Mouse (Mus musculus) bone marrow, adult 2 months (tissue): Measurements from ENCODE around the gene Qrfp. TPM values are rescaled to one million over a fixed set of nuclear protein-coding genes. Genes with fewer than 3 reads are reported as not detected.

Experiments used
- H3K27ac ChIP-seq: fragments of 200-500 bp; 2 replicates; pipeline ENCODE4 v1.5.1; 2012; ENCODE audit warnings: low read depth, mild to moderate bottlenecking, control low read depth, inconsistent platforms, low read length; ENCODE audit not compliant: control insufficient read depth, poor library complexity, insufficient read depth
- H3K4me1 ChIP-seq: fragments of 200-500 bp; 2 replicates; pipeline ENCODE4 v1.6.1; 2011; ENCODE audit warnings: low read length; ENCODE audit not compliant: control insufficient read depth, insufficient read depth
- H3K4me3 ChIP-seq: fragments of 200-500 bp; replicated peaks from 2 replicates; pipeline ENCODE3; 2011; ENCODE audit warnings: mild to moderate bottlenecking, low read depth, low read length, control low read depth; ENCODE audit not compliant: control insufficient read depth
- CTCF ChIP-seq: fragments of 200-500 bp; IDR thresholded peaks from 2 replicates; pipeline ENCODE4 v1.5.1; 2011; ENCODE audit warnings: low read length, control low read depth; ENCODE audit not compliant: control insufficient read depth, insufficient read depth
- POLR2A ChIP-seq: fragments of 200-500 bp; IDR thresholded peaks from 2 replicates; pipeline ENCODE4 v1.6.1; 2011; ENCODE audit warnings: low read depth, mild to moderate bottlenecking, control low read depth, low read length, borderline replicate concordance; ENCODE audit not compliant: control insufficient read depth
- WGBS: fragments of 180-500 bp; shearing (Covaris S2); methylation state at CpG from one replicate; pipeline ENCODE4 v1.1.7; 2018; 5-methylcytosine and 5-hydroxymethylcytosine counted together
- polyA plus RNA-seq: library from polyadenylated mRNA; stranded (reverse); fragments of >200 nt; gene quantifications from 2 replicates; pipeline ENCODE4 v1.2.4, GENCODE M21; 2011; ENCODE audit warnings: low replicate concordance; ENCODE audit not compliant: missing spikeins, insufficient read depth, insufficient read length

Gene Qrfp
- polyA plus RNA-seq, 1 experiment: 0.85 TPM

DNA sequence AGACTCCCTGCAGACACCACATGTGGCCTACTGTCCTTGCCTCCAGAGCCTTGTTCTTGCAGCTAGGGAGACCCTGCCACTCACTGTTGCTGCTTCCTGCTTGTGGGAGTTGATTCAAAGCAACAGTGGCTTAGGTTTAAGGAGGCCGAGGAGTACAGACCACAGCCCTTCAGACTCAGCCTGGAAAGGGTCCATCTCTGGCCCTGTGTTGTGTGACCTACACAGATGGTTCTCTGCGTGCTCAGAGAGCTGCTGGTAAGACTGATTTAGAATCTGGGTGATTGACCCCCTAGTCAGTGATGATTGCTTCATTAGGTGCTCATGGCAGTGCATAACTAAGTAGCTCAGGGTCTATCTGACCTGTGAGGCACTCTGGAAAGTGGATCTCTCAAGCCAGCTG, 21.2 kb downstream of the Qrfp start:
- 84% methylated on average over 2 of the region's 2 CpGs for WGBS
- no peak for TF ChIP-seq POLR2A
- TF ChIP-seq CTCF: no peak
- no peak overlapping the region for H3K4me3 ChIP-seq
- H3K4me1 ChIP-seq: no peaks in the 10 kb centered on the region
- H3K27ac ChIP-seq: no peak overlapping the region

DNA sequence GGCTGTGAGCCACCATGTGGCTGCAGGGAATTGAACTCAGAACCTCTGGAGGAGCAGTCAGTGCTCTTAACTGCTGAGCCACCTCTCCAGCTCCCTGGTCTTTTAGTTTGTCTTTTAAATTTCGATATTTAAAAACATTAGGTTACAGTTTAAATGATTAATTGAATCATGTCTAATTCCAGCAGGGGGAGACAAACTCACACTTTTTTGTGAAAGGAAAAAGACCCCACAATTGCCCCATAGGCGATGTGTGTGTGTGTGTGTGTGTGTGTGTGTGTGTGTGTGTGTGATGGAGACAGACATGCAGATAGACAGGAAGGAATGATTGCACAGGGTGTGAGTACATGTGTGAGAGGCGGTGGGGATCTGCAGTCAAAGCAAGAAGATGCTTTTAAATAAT, 22.2 kb downstream of the Qrfp start:
- Histone ChIP-seq H3K4me3 (no peak overlapping the region), H3K27ac (no peak overlapping the region), H3K4me1 (no peaks in the 10 kb centered on the region)
- 59% methylated on average over 3 of the region's 3 CpGs for WGBS
- TF ChIP-seq POLR2A (no peak), CTCF (no peak)

DNA sequence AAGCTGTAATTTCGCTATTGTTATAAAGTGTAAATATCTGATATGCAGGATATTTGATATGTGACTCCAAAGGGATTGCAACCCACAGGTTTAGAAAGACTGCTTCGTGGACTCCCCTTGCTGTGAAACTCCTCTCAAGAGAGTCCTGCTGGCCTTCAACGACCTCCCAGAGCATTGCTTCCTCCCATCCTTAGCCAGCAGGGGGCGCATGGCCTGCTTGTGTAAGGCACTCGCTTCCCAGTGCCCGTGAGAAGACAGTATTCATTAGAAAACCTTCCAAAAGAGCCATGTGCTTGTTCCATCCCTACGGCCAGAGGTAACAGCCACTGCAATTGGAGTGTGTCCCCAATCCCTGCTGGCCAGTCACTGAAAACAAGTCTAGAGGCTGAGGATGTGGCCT, 23.4 kb downstream of the Qrfp start:
- WGBS: 28% methylated on average over 7 of the region's 7 CpGs
- H3K4me3 ChIP-seq: no peak overlapping the region
- H3K4me1 ChIP-seq: no peaks in the 10 kb centered on the region
- TF ChIP-seq POLR2A (no peak), CTCF (peak; percentile 92)
- H3K27ac ChIP-seq: no peak overlapping the region

DNA sequence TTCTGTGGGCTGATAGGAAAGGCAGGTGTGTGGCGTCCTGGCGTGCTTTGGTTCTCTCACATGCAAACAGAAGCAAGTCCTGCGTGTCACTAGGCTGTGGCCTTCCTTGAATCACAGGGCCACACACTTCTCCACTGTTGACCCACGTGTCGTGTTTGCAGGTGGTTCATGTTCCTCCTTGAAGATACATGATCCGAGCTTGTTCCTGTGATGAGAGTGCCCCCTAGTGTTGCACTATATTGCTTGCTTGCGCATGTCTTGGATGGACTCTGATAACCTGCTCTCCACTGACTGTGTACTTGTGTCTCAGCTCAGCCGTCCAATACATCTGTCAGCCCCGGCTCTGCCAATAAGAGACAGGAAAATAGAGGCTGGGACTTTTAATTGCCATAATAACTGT, 25.3 kb downstream of the Qrfp start:
- no peaks in the 10 kb centered on the region for H3K4me1 ChIP-seq
- 31% methylated on average over 9 of the region's 9 CpGs for WGBS
- H3K4me3 ChIP-seq: no peak overlapping the region
- H3K27ac ChIP-seq: no peak overlapping the region
- TF ChIP-seq POLR2A: no peak
- TF ChIP-seq CTCF: peak; percentile 78

DNA sequence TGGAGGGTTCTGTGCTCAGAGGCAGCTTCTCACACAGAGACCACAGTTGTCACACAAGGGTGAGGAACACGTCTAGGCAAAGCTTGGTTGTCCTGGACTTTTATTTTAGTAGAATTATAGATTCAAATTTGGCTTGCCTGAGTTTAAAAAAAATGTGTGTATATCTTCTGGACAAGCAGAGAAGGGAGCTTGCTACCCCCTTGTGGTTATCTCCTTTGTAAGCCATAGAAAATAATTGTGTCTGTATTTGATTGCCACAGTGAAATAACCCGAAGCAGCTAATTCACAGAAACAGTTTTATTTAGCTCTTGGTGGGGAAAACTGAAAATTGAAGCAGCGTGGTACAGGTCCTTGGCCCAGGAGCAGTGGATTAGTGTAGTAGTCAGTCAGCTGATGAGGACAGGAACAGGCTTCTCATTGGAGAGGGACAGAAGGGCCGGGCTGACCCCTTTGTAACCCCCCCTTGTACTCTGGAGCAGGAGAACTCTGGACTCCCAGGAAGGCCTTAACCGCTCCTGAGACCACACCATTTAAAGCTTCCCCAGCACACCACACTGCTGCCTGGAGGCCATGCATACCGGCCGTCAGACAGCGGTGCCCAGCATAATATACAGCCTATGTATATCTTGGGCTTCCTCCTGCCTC, 27.3 kb downstream of the Qrfp start:
- H3K4me1 ChIP-seq: no peaks in the 10 kb centered on the region
- 80% methylated on average over 8 of the region's 8 CpGs for WGBS
- no peak for TF ChIP-seq CTCF
- TF ChIP-seq POLR2A: no peak
- H3K4me3 ChIP-seq: no peak overlapping the region
- H3K27ac ChIP-seq: no peak overlapping the region

DNA sequence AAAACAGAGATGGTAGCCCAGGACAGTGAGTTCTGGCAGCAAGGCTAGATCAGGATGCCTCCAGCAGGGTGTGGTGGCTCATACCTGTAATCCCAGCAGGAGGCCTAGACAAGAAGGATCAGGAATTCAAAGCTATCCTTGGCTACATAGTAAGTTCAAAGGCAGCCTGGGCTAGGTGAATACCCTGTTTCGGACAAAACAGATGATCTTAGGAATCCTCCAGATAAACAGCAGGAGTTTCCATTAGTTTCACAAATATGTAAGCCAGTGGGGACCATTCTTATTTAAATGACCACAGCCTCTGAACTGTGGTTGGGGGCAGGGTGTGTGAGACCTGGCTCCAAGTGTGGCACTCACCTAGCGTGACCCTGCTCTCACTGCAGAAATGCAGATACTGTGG, 31.1 kb downstream of the Qrfp start:
- H3K4me1 ChIP-seq: no peaks in the 10 kb centered on the region
- TF ChIP-seq POLR2A (no peak), CTCF (no peak)
- 93% methylated on average over 2 of the region's 2 CpGs for WGBS
- H3K27ac ChIP-seq: no peak overlapping the region
- no peak overlapping the region for H3K4me3 ChIP-seq

DNA sequence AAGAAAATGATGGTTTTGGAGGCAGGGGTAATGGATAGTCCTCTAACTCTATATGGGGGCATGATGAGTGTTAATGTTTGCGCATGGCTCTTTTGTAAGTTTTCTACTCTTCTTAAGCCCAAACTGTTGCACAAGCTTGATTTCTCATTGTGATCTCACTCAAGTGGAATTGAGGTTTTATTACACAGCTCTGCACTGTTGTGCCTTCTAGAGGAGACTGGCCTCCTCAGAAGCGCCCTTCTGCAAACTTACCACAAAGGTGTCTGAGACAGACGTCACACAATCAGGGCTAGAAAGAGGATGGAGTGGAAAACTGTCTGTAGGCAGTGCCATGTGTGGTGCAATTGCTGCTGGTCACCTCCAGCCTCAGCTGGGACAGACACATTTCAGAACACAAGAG, 33.9 kb downstream of the Qrfp start:
- H3K4me1 ChIP-seq: no peaks in the 10 kb centered on the region
- 82% methylated on average over 3 of the region's 3 CpGs for WGBS
- H3K27ac ChIP-seq: no peak overlapping the region
- no peak overlapping the region for H3K4me3 ChIP-seq
- TF ChIP-seq POLR2A (no peak), CTCF (no peak)

DNA sequence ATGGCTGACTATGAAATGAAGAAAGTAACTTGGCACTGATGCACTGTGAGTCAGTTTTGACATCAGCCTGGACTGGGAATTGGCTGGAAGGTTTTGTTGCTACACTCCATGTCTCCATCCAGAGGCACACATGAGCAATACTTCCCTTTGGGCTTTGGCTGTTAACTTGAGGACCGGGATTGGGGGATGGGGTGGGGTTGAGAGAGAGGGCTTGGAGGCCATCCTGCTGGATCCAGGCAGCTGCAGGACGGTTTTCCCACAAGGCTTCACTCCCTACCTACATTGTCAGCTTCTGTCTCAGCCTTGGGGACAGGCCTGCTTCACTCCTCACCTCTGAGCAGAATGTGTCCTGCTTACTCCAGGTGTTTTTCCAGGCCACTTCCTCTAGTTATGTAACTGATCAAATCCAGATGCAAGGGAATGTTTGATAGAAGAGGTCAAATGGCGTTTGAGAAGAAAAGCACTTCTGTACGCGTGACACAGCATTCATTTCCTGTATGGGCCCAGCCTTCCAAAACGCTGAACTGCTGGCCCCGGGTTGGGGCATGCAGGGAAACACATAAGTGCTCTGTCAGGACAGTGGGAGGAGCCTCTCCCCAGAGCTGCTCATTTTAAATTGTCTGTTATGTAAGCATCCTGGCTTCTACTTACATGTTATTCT, 39.5 kb downstream of the Qrfp start:
- Histone ChIP-seq H3K4me1 (peaks cover 1% of the 10 kb centered on the region; the same call in 1 of the 2 replicates), H3K27ac (0 out of 2 replicates have a peak overlapping the region, but pooled peaks have one; percentile 10), H3K4me3 (no peak overlapping the region)
- TF ChIP-seq POLR2A (no peak), CTCF (no peak)
- WGBS: 17% methylated on average over 7 of the region's 7 CpGs
